Mouse (Mus musculus) small intestine, adult 2 months (tissue): ENCODE data around the gene Spon1. TPM values are rescaled to one million over a fixed set of nuclear protein-coding genes. Genes with fewer than 3 reads are reported as not detected.

Experiments
- H3K27ac ChIP-seq: fragments of 200-500 bp; 2 replicates; pipeline ENCODE4 v1.5.1; 2012; ENCODE audit warnings: low read depth, low read length, control low read depth, inconsistent platforms; ENCODE audit not compliant: insufficient read depth
- H3K27me3 ChIP-seq: fragments of 200-500 bp; 2 replicates; pipeline ENCODE4 v1.6.1; 2012; ENCODE audit warnings: mild to moderate bottlenecking, moderate library complexity, low read length, inconsistent platforms; ENCODE audit not compliant: control insufficient read depth, insufficient read depth
- H3K36me3 ChIP-seq: fragments of 200-500 bp; 2 replicates; pipeline ENCODE4 v1.6.1; 2012; ENCODE audit warnings: mild to moderate bottlenecking, low read length, control low read depth, inconsistent platforms; ENCODE audit not compliant: control insufficient read depth, insufficient read depth
- H3K4me1 ChIP-seq: fragments of 200-500 bp; 2 replicates; pipeline ENCODE4 v1.6.1; 2012; ENCODE audit warnings: low read length, inconsistent platforms, mixed read lengths; ENCODE audit not compliant: control insufficient read depth, insufficient read depth, insufficient read length
- H3K4me3 ChIP-seq: fragments of 200-500 bp; 2 replicates; pipeline ENCODE4 v1.5.1; 2012; ENCODE audit warnings: low read depth, mild to moderate bottlenecking, control low read depth, inconsistent platforms, low read length, moderate library complexity
- CTCF ChIP-seq: fragments of 200-500 bp; IDR thresholded peaks from 2 replicates; pipeline ENCODE4 v1.5.1; 2012; ENCODE audit warnings: low read depth, mild to moderate bottlenecking, control low read depth, inconsistent platforms, low read length, moderate library complexity, mixed read lengths; ENCODE audit not compliant: insufficient replicate concordance, insufficient read length; ENCODE audit errors: extremely low read depth
- POLR2A ChIP-seq: fragments of 200-500 bp; IDR thresholded peaks from 2 replicates; pipeline ENCODE4 v1.6.1; 2012; ENCODE audit warnings: low read depth, mild to moderate bottlenecking, control low read depth, inconsistent platforms, low read length, moderate library complexity
- WGBS: fragments of 180-500 bp; shearing (Covaris S2); methylation state at CpG from one replicate; pipeline ENCODE4 v1.1.7; 2018; 5-methylcytosine and 5-hydroxymethylcytosine counted together
- polyA plus RNA-seq: library from polyadenylated mRNA; depleted of rRNA; stranded (reverse); fragments of >200 nt; gene quantifications from 2 replicates; pipeline ENCODE4 v1.2.3, GENCODE M21; 2012

The Spon1 gene
- polyA plus RNA-seq, 1 experiment, result 3.3 TPM

- WGBS, result 80% methylated on average over 3 of the region's 3 CpGs
- TF ChIP-seq POLR2A (no peak), CTCF (no peak)
These were observed 137.5 kb downstream of the Spon1 start for GRCm38 (mm10) chr7:113903127-113903827.

GRCm38 (mm10) chr7:113903939-113904338 is 138.1 kb downstream of the Spon1 start:
- TF ChIP-seq POLR2A (no peak), CTCF (no peak)
- Histone ChIP-seq H3K27me3 (no peaks in the 10 kb centered on the region), H3K36me3 (no peaks in the 10 kb centered on the region), H3K4me1 (no peaks in the 10 kb centered on the region), H3K27ac (no peak overlapping the region), H3K4me3 (no peak overlapping the region)
- WGBS, result 94% methylated on average over 5 of the region's 5 CpGs

More at GRCm38 (mm10) chr7:113903127-113903827, 137.5 kb downstream of the Spon1 start:
- Histone ChIP-seq H3K4me1 (no peaks in the 10 kb centered on the region), H3K27ac (no peak overlapping the region), H3K4me3 (no peak overlapping the region), H3K36me3 (no peaks in the 10 kb centered on the region), H3K27me3 (no peaks in the 10 kb centered on the region)

- 95% methylated on average over 7 of the region's 7 CpGs for WGBS
- no peak for TF ChIP-seq CTCF
- no peak for TF ChIP-seq POLR2A
- Histone ChIP-seq H3K4me1 (no peaks in the 10 kb centered on the region), H3K27ac (no peak overlapping the region), H3K36me3 (no peaks in the 10 kb centered on the region), H3K4me3 (no peak overlapping the region), H3K27me3 (no peaks in the 10 kb centered on the region)
These were observed 138.6 kb downstream of the Spon1 start for GRCm38 (mm10) chr7:113904348-113904895.

- no peak for TF ChIP-seq CTCF
- no peak for TF ChIP-seq POLR2A
- Histone ChIP-seq H3K4me3 (no peak overlapping the region), H3K4me1 (no peaks in the 10 kb centered on the region), H3K36me3 (no peaks in the 10 kb centered on the region), H3K27me3 (no peaks in the 10 kb centered on the region), H3K27ac (no peak overlapping the region)
- 55% methylated on average over 12 of the region's 12 CpGs for WGBS
These were observed 143.5 kb downstream of the Spon1 start for GRCm38 (mm10) chr7:113909161-113909825.

- TF ChIP-seq POLR2A (no peak), CTCF (no peak)
- Histone ChIP-seq H3K27me3 (no peaks in the 10 kb centered on the region), H3K27ac (no peak overlapping the region), H3K36me3 (no peaks in the 10 kb centered on the region), H3K4me1 (no peaks in the 10 kb centered on the region), H3K4me3 (no peak overlapping the region)
- WGBS, result 60% methylated on average over 7 of the region's 7 CpGs
These were observed 145.1 kb downstream of the Spon1 start for GRCm38 (mm10) chr7:113910856-113911255.

- TF ChIP-seq POLR2A (no peak), CTCF (no peak)
- H3K4me1 ChIP-seq, result no peaks in the 10 kb centered on the region
- no peak overlapping the region for H3K27ac ChIP-seq
- no peak overlapping the region for H3K4me3 ChIP-seq
- H3K27me3 ChIP-seq, result no peaks in the 10 kb centered on the region
- WGBS, result 73% methylated on average over 4 of the region's 4 CpGs
- no peaks in the 10 kb centered on the region for H3K36me3 ChIP-seq
These were observed 150.1 kb downstream of the Spon1 start for GRCm38 (mm10) chr7:113915936-113916335.

GRCm38 (mm10) chr7:113918916-113919315 is 153.1 kb downstream of the Spon1 start:
- Histone ChIP-seq H3K36me3 (no peaks in the 10 kb centered on the region), H3K4me1 (no peaks in the 10 kb centered on the region), H3K4me3 (no peak overlapping the region), H3K27ac (no peak overlapping the region), H3K27me3 (no peaks in the 10 kb centered on the region)
- TF ChIP-seq POLR2A, result no peak
- TF ChIP-seq CTCF, result no peak
- WGBS, result 88% methylated on average over 3 of the region's 3 CpGs
